Mouse (Mus musculus) spleen, adult 2 months (tissue): ENCODE results near the gene Hsf4.

Experiments used
- CTCF ChIP-seq: fragments of 200-500 bp; IDR thresholded peaks from 2 replicates; pipeline ENCODE4 v1.5.1; 2011; ENCODE audit warnings: mild to moderate bottlenecking, inconsistent platforms; ENCODE audit not compliant: insufficient read depth, insufficient read length, insufficient replicate concordance; ENCODE audit errors: extremely low read depth
- POLR2A ChIP-seq: fragments of 200-500 bp; IDR thresholded peaks from 2 replicates; pipeline ENCODE4 v1.6.1; 2011; ENCODE audit warnings: low read depth, low read length, inconsistent platforms

DNA sequence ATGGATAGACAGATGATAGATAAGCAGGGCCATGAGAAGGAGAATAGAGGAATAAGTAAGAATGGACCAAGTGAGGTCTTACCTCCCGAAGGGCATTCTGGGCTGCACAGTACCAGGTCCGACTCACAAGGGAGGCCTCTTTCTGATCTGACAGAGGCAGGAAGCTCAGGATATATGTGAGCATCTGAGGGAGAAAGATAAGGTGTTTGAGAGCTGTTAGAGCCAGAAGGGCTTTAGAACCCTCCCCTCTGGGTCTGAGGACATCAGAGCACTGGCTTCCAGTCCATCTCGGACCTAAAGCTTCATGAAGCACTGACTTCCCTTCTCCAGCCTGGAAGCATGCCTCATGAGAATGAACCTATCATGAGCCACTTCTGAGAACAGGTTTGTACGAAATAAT lies 53.6 kb downstream of the Hsf4 start:
- TF ChIP-seq CTCF (no peak), POLR2A (no peak)
